Mouse (Mus musculus) mature B cell (primary cell): ENCODE data around the gene Ddx47.

Source experiments
- in situ Hi-C: fragments of 300-500 bp; cut with MboI; formaldehyde crosslinking; loops from 2 replicates; pipeline ENCODE4 v1.14.3; 2019

Gene Ddx47

GRCm38 (mm10) chr6:135011048-135011733, at the start of gene Ddx47:
Gene Ddx47 (plus strand): TSS chr6:135011612.
- in situ Hi-C loops = no loop called here

- in situ Hi-C loops = no loop called here
These were observed 49.4 kb upstream of the Ddx47 start for GRCm38 (mm10) chr6:134961858-134962517.

DNA sequence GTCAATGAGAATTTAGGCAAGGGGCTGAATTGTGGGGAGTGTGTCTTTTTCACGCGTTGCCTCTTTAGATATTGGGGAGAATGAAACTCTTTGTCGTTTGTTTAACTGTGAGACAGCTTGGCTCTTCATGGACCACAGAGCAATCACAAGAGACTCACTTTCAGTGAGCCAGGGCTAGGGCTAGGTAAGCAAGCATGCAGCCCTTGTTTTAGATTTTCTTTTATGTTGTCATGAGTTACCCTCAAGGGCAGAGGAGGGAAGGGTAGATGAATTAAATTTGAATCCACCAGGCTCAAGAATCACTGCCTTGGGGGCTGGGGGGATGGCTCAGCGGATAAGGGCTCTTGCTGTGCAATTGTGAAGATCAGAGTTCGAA, 48.9 kb upstream of the Ddx47 start:
- in situ Hi-C loops = no loop called here

DNA sequence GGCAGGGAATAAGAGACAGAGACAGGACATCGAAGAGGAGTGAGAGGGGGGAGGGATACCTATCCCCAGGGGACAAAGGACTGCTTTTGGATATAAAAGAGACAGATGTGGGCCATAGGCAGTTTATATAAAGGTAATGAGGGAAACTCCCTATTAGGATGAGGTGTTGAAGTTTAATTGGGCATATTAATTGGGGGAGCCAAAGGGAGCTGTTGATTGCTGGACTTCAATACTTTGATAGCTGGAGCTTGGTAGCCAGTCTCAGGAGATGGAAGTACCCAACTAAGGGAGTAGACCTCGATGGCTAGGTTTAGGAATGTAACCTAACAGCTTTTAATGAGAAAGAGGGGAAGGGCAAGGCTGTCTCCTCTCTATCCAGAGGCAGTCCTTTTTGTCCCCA, 47.5 kb upstream of the Ddx47 start:
- in situ Hi-C loops = no loop called here

- in situ Hi-C loops = no loop called here
These were observed 44.7 kb upstream of the Ddx47 start for GRCm38 (mm10) chr6:134966681-134967080.

GRCm38 (mm10) chr6:134968326-134968725, 43.1 kb upstream of the Ddx47 start:
- in situ Hi-C loops = no loop called here

DNA sequence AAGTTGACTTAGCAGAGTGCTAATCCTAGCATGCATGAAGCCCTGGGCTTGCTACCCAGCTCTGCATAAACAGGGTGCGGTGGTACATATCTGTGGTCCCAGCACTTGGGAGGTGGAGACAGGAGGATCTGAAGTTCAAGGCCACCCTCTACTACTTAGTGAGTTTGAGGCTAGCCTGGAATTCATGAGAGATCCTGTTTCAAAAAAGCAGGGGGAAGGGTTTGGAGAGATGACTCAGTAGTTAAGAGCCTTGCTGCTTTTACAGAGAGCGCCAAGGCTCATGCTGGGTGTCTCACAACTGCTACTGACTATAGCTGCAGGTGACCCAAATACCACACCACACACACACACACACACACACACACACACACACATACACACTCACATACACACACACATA, 41.9 kb upstream of the Ddx47 start:
- in situ Hi-C loops = no loop called here

DNA sequence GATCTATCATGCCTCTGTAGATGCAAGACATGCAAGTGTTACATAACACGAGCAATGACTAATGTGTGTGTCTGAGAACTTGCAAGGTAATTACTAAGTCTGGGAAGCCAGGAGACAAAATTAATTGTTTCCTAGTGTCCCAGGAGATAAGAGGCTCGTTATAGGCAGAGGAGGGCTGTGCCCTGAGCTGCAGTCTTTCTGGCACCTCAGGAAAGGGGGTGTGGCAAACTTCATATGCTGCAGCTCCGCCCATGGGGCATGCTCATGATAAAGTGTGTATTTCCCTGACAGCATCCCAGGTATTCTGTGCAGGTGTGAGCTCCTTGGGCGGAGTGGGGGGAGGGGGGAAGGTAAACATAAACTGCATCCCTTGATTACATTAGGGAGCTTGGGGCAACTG, 39.3 kb upstream of the Ddx47 start:
- in situ Hi-C loops = no loop called here

DNA sequence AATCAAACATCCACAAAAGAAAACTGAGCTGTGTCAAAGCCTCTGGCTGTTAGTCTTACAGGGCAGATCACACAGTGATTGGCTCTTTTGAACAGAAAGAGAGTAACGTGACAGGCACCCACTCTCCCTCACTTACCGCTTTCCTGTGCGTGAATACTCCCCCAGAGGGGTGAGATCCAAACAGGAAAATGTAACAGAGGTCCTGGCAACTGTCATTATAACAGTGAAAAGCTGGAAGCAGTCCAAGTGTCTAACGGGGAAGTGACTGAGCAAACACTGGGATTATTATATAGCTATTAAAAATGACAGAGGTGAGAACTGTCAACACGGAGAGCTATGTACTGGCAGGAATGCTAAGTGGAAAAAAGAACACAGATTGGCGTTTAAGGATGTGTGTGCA, 34.8 kb upstream of the Ddx47 start:
- in situ Hi-C loops = no loop called here

GRCm38 (mm10) chr6:134981231-134982062, 30.0 kb upstream of the Ddx47 start, which contains the start of gene Apold1:
Gene Apold1 (plus strand): TSS chr6:134981718.
- in situ Hi-C loops = no loop called here

DNA sequence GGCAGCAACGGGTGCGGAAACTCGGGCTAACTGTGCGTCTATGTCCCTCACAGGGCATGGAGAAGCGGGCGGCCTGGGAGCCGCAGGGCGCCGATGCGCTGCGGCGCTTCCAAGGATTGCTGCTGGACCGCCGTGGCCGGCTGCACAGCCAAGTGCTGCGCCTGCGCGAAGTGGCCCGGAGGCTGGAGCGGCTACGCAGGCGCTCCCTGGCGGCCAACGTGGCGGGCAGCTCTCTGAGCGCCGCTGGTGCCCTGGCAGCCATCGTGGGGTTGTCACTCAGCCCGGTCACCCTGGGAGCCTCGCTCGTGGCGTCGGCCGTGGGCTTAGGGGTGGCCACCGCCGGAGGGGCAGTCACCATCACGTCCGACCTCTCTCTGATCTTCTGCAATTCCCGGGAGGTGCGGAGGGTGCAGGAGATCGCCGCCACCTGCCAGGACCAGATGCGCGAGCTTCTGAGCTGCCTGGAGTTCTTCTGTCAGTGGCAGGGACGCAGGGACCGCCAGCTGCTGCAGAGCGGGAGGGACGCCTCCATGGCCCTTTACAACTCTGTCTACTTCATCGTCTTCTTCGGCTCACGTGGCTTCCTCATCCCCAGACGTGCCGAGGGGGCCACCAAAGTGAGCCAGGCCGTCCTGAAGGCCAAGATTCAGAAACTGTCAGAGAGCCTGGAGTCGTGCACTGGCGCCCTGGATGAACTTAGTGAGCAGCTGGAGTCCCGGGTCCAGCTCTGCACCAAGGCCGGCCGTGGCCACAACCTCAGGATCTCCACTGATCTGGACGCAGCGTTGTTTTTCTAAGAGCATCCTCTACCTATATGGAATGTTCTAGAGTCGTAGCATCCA, 27.7 kb upstream of the Ddx47 start:
- in situ Hi-C loops = no loop called here

DNA sequence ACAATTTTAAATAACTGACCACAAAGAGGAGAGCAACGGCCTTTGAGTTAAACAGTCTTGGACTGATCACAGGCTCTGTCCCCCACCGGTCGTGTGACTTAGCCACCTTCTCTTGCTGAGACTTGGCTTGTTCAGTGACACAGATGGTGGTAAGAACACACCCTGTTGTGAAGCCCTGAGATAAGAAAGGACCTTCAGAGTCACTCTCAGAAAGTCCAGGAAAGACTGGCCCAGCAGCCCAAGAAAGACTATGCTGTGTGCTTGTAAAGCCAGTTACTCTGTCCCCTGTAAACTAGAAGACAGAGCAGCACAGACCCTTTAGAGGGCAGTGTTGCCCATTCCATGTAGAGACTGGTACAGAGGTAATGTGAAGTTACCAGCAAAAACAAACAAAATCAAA, 26.7 kb upstream of the Ddx47 start:
- in situ Hi-C loops = no loop called here

- in situ Hi-C loops = no loop called here
These were observed 23.0 kb upstream of the Ddx47 start for GRCm38 (mm10) chr6:134988377-134988776.

GRCm38 (mm10) chr6:134990674-134991073, 20.7 kb upstream of the Ddx47 start:
- in situ Hi-C loops = no loop called here

GRCm38 (mm10) chr6:134994031-134994651, 17.3 kb upstream of the Ddx47 start:
- in situ Hi-C loops = no loop called here

- in situ Hi-C loops = no loop called here
These were observed 16.4 kb upstream of the Ddx47 start for GRCm38 (mm10) chr6:134994985-134995384.

DNA sequence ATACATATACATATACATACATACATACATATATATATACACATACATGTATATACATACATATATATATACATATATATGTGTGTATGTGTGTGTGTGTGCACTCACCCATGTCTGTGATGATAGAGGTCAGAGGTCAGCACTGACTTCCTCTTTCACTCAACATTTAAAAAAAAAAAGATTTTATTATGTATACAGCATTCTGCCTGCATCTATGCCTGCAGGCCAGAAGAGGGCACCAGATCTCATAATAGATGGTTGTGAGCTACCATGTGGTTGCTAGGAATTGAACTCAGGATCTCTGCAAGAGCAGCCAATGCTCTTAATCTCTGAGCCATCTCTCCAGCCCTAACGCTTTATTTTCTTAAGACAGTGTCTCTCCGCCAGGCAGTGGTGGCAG, 14.5 kb upstream of the Ddx47 start:
- in situ Hi-C loops = no loop called here

DNA sequence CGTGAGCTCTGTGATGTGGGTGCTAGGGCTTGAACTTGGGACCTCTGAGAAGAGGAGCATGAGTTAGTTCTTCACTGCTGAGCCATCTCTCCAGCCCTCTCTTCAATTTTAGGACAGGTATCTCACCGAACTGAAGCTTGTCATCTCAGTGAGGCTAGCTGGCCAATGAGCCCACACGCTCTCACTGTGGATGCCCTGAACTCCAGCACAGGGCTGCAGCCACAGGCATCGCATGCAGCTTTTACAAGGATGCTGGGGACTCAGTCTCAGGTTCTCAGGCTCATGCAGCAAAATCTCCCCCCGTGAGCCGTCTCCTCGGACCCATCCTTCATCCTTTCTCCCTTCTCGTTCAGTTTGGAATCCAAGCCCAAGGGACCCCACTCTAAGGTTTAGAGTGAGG, 13.3 kb upstream of the Ddx47 start:
- in situ Hi-C loops = no loop called here

DNA sequence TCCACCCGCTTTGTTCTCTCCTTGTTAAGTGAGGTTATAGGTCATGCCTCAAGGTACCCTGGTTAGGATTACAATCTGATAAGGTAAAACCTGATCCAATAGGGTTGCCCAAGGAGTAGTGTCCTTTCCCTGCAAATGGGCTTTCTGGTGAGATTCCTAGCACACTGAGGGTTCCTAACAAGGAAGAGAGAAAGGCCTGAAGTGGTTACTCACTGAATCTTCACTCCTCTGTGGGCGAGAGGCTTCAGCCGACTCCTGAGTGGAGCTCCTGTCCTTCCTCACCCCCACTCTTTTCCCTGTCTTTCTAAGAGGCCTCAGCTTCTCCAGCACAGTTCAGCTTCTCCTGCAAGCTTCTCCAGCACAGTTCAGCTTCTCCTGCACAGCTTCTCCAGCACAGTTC, 12.6 kb upstream of the Ddx47 start:
- in situ Hi-C loops = no loop called here

GRCm38 (mm10) chr6:135000272-135000671, 11.1 kb upstream of the Ddx47 start:
- in situ Hi-C loops = no loop called here

- in situ Hi-C loops = no loop called here
These were observed 9.4 kb upstream of the Ddx47 start for GRCm38 (mm10) chr6:135001991-135002390.
